Mouse (Mus musculus): ENCODE measurements around the gene Gm2163. TPM values are rescaled to one million over a fixed set of nuclear protein-coding genes. Genes with fewer than 3 reads are reported as not detected.

Gene Gm2163
- total RNA-seq (2023) = not detected

DNA sequence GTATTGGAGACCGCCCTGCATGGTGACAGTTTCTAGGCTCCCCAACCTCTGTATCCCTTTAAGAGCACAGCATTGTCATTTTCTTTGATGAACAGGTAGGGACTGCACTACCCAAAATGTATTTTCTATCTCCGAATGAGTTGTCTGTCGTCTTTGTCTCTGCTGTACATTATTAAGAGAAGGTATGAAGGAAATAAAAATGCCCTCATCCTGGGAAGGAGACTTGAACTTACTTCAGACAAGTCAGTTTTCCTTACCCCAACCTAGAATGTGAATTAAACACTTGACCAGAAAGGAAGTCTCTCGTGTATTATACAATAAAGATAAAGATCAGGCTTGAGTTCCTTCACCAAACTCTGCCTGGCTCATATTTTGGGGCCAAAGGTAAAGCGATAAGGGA lies at the start of gene Gm2163:
Gm2163 (plus strand) TSS at position 301 of the 400 bp plus-strand sequence.

DNA sequence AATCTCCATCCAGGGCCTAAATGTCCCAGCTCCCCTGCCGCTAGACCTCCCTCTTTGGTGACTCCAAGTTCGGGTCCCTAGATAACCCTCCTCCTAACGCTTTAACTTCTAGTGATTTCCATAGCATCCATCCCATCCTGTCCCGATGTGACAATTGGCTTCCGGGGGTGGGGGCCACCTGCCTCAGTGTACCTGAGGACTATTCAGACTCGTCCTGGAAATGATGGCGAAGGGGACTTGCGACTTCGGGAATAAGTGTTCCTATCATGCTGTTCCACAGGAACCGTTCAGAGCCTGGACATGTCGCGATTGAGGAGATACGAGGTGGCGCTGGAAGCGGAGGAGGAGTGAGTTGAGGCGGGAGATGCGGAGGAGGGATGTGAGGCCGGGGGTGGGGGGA lies 27.5 kb upstream of the Gm2163 start, which contains the start of gene Gm21586:
Gm21586 (plus strand) TSS at position 301 of the 400 bp plus-strand sequence.

DNA sequence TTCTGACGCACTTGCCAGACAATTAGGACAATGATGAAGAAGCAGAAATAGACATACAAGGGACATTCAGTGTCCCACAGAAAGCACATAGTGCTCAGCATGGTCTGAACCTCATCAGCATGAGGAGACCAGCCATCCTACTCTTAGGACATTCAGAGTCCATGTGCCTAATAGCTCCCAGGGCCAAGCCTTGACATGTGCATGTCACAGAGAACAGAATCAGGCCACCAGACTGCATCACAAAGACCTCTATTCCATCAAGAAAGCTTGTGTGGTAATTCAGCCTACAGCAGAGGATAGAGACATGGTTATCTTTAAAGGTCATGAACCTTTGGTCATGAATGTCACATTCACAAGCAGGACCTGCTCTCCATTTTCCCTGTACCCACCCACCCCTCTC lies 61.5 kb downstream of the Gm2163 start, which contains the start of gene Fam205a2:
Fam205a2 (minus strand) TSS at position 101 of the 400 bp plus-strand sequence.

DNA sequence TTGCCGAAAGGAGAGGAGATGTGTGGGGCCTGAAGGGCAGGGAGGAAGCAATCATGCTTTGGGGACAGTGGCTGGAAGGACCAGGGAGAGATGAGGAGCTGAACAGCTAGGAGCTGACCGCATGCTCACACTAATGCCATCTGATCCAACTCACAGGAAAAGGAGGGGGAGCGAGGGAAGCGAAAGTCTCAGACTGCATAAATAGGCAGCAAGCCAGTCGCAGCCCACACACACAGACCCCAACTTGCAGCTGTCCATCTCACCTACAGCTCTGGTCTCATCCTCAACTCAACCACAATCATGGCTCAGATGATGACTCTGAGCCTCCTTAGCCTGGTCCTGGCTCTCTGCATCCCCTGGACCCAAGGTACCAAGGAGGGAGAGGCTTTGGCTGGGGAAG lies 145.3 kb downstream of the Gm2163 start, which contains the start of gene Gm10591:
Gm10591 (plus strand) TSS at position 301 of the 400 bp plus-strand sequence.

DNA sequence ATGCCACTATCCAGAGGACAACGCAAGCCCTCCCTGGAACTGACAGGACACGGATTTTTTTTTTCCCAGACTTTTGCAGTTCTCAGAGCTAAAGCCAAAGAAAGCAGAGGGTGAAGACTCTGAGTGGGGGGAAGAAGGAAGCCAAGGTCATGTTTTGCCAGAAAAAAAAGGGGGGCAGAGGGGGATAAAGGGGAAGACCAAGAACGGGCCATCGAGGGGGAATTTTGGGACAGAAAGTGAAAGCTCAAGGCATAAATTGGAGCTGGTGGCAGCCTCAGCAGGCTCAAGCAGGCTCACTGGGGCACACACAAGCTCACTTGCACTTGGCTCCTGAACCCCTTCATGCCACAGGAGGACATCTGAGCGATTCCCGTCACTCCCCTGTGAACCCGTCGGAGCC lies 162.9 kb downstream of the Gm2163 start, which contains the start of gene Gm2564:
Gm2564 (plus strand) TSS at position 301 of the 400 bp plus-strand sequence.

Other genes with a start within 250 kb of the Gm2163 start
- gene Gm10600, start 226.1 kb upstream of the Gm2163 start, total RNA-seq (2023) = not detected
- gene Ccl21b, start 211.0 kb upstream of the Gm2163 start, total RNA-seq (2023) = not detected
- gene Gm21953, start 172.5 kb upstream of the Gm2163 start, total RNA-seq (2023) = not detected
- gene Fam205a3, start 148.4 kb upstream of the Gm2163 start, total RNA-seq (2023) = not detected
- not detected for gene Gm21586, start 27.4 kb upstream of the Gm2163 start, total RNA-seq (2023)
- not detected for gene Fam205a2, start 61.4 kb downstream of the Gm2163 start, total RNA-seq (2023)
- gene Gm10591, start 145.4 kb downstream of the Gm2163 start, total RNA-seq (2023) = not detected
- gene Gm2564, start 163.0 kb downstream of the Gm2163 start, total RNA-seq (2023) = 1 to 10 TPM in 1 of 2 experiments, not detected in 1; 1.6 TPM
- gene Ccl27b, start 188.5 kb downstream of the Gm2163 start, total RNA-seq (2023) = not detected
- gene Il11ra2, start 195.1 kb downstream of the Gm2163 start, total RNA-seq (2023) = not detected